Mouse (Mus musculus): ENCODE results near the gene Enox1.

Gene Enox1

DNA sequence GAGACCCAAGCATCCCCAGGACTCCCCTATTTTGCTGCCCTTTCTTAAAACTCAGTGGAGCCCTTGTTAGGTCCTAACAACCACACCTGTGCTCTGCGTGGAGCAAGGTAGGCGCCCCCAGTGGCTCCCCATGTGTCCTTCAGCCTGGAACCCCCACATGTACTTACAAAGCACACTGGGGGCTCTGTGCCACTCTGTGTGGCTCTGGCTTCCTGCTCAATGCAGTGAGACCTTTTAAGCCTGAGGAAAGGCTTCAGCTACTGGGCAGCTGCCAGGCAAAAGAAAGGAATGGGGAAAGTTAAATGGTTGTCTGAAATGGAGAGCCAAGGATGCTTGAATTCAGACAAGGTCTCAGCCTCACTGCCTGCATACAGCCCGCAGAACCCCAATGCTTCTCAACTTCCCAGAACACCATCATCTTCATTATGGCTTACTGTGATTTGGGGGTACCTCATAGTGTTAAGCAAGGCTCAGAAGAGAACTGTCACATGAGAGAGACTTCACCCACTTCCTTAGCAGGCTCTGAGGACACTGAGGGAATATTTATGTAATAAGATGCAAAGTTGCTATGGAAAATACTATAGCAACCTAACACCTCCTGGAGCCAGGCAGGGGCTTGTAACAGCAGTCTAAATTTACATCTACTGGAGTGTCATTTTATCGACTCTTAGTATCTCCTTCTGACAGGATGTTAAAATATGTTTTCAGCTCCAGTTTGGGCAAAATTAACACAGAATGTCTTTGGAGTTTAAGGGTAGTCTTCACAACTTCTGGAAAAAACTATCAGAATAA is 465.1 kb downstream of the Enox1 start:
- DNase-seq (ENCODE audit: low spot score): no peak

DNA sequence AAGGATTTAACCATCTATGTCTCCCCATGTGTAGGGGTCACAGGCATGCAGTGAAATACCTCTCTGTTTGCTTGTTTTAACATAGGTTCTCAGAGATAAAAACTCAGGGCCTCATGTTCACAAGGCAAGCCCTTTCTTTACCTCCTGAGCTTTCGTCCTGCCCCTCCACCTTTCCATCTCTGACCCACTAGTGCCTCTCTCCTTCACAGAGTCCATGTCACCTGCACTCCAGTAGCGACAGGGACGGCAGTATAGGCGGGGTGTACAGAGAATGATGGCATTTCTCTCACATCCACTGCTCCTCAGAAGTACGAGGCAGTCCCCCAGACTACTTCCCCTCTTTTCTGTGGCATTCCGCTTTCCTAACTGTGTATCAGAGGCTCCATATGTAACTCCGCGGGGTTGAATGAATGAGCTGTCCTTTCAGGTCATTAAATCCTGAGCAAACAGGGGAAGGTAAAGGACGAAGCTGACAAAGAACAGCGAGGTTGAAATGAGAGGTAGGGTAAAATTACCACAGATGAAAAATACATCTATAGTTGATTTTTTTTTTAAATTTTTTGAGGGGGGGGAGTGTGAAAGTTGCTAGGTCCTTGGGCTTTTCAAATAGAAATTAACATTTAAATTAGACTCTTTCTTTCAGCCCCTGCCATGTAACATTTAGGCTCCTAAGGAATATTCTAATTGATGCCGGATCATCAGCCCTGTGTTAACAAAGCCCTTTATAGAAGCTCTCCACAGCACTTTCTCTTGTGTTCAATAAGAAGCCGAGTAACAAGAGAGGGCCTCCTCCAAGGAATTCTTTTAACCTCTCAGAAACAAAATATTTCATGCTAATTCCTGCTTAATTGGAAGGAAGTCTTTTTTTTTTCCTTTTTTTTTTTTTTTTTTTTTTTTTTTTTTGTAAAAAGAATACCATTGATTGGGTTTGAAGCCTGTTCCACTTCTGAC is 470.3 kb downstream of the Enox1 start:
- DNase-seq (ENCODE audit: low spot score): no peak

DNA sequence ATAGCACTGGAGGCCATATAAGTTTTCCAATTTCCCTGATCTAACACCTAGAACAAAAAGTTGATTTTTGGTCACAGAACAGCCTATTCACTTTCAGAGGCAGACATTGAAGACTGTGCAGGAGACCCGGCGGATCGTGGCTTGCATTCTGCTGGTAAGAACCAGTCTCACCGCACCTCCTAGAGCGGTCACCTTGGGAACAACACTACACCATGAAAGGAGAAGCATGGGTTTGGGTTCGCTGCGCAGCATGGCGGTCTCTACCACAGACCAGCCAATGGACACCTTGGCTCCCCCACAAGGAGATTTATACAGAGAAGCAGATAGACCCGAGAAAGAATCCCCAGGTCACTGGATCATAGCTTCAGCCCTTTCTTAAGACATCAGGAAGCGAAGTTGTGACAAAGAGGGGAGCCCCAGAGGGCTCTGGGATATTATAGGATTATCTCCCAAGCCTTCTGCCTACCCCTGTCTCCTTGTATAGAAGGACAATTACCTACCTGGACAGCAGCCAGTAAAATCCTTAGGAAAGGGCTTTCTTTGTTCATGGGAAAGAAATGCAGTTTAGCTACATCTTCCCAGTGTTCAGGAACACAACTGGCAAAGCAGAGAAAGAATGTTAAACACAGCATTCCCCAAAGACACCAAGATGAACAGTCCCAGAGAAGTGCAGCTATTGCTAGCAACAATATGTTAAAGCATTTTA is 476.1 kb downstream of the Enox1 start:
- no peak for DNase-seq (ENCODE audit: low spot score)

DNA sequence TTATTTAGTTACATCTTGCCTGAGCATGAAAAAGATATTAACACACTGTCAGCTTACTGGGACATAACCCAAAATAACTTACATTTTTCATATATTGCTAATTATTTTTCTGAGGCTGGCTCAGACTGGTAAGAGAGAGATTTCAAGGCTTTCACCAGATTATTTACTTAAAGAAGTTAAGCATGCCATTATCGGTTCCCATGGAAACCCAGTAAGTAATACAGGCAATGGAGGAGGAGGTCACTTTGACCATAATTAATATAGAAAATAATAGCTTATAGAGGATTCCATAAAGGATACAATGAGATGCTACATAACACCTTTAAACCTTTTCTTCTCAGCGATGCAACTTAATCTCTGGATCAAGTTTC is 476.6 kb downstream of the Enox1 start:
- no peak for DNase-seq (ENCODE audit: low spot score)

DNA sequence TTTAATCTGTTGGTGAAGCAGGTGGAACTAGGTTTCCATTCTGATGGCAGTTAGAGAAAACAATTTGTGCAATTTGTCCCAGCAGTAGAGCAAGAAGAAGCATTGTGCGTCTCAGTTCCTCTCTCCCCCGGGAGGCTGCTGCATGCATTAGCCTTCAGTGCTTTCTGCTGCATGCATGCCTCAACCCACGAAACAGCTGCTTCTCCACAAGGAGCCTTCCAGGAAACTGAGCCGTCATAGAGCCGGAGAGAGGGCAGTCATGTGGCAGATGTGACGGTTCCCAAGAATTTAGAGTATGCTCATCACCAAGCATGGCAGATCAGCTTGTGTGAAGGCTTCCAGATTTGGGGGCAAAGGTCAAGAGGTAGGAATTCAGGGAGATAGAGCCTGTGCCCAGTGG is 480.4 kb downstream of the Enox1 start:
- peak; percentile 36 for DNase-seq (ENCODE audit: low spot score)

DNA sequence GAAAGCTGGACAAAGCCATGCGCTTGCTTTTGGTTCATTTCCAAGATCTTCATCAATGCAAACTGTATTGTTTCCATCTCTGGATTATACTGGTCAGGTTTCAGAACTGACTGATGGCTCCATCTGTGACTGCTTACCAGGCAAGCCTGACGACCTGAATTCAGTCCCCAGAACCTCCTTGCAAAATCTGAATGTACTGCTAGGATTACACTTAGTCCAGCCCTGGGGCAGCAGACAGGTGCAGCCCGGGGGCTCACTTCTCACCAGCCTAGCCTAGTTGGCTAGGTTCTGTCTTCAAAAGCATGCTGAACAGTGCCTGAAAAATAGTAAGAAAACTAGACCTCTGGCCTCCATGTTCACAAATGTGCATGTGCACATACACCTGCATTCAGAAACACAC is 481.6 kb downstream of the Enox1 start:
- DNase-seq (ENCODE audit: low spot score): no peak

DNA sequence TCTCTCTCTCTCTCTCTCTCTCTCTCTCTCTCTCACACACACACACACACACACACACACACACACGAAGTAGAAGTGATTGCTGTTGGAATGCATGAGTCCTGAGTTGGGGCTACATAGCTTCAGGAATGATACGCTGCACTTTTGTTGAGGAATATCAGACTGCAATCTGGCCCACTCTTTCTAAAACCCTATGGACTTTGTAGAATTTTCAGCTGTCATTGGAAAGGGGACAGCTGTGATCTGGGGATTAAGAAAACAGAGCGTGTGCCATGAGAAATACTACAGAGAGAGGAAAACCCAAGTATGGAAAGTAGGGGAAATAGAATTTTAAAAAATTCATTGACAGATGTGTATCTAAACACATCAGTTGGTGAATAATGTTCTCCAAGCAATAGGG is 482.1 kb downstream of the Enox1 start:
- DNase-seq (ENCODE audit: low spot score): no peak

DNA sequence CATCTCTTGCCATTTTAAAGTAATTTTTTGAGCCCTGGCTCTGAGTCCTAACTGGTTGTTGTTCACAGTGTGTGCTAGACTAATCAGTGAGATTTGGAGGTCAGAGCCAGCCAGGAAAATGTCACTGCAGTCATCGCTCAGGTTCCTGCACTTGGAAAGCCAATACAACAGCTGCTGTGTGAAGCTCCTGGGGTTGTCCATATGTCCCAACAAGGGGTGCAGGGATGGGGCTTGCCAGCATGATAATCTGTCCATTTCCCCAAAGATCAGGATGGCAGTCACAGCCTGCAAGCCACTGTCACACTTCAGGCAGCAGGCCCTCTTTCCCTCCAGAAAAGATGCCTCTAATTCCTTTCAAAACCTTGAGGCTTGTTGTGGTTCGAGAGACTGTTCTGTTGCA is 483.0 kb downstream of the Enox1 start:
- no peak for DNase-seq (ENCODE audit: low spot score)

DNA sequence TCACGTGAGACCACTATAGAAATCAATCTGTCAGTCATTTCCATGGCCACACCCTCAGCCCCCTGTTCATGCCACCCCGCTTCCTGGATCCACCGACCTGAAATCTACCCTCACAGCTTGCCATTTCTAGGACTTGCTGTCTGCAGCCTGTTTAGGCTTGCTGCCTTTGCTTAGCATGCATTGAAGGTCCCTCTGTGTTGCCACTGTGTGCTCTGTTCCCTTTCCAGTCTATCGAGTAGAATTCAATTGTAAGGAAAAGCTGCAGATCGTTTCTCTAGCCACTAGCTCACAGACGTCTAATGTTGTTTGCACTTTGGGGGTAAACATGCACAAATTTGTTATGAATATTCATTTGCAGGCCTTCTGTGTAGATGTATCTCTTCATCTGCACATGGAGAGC is 485.8 kb downstream of the Enox1 start:
- no peak for DNase-seq (ENCODE audit: low spot score)

DNA sequence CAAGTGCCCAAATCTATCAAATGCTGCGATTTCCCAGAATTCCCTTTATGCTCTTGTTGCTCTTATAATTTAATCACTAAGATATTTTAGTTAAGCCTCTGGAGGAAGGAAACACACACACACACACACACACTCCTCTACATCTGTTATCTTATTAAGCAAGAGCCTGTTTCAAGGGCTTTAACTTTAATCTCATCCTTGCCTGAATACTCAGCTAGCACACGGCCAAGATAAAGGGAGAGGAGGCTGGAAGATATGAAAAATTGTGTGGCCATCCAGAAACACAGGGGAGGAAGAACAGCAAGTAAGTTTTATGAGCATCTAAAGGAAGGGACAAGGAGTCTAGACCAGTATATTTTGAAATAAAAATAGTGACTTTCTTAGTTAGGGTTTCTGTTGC is 489.6 kb downstream of the Enox1 start:
- no peak for DNase-seq (ENCODE audit: low spot score)

DNA sequence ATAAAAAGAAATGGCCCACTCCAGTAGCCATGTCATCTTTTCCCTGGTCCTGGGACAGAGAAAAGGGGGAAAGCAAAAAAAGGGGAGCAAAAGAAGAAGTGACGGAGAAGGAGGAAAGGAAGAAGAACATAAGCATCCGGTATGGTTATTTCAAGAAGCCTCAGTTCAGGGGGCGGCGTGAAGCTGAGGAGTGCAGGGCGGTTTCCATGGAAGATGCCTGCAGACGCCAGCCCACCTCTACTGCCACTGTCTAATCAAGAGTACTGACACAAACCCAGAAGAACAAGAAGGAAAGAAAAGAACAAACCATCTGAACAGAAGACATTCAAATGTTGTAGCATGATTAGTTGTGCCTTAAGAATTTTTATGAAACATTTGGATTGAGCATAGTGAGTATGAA is 490.5 kb downstream of the Enox1 start:
- DNase-seq (ENCODE audit: low spot score): no peak

DNA sequence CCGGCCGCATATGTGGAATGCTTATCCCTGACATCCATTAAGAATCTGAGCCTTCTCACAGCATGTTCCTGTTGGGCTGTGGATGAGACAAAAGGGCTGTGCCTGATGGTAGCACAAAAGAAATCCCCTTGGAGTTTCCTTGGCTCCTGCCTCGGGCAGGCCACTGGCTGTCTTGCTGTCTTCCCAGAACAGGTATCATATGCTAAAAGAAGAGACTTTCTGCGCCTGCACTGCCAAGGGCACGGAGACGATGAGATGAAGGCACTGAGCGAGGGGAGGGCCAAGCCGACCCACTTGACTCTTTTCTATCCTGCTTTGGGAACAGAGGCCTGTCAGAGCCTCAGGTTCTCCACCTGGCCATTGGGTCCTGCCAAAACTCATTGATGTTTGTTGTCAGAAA is 491.7 kb downstream of the Enox1 start:
- no peak for DNase-seq (ENCODE audit: low spot score)

DNA sequence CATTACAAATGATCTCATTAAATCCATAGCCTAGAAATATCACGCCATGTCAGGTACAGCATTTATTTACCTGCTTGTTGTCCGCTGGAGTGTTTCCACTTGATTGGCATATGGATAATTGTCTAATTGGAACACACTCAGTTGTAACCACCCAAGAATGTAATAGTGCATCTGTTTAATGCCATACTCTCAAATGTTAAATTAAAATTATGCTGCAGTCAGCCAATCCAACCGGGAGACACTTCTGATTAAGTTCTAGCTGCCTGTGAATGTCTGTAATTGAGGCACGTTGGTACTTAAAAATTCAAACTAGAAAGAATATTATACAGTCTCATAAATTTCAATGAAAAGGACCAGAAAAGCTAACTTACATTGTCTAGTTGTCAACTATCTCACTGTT is 502.2 kb downstream of the Enox1 start:
- no peak for DNase-seq (ENCODE audit: low spot score)

DNA sequence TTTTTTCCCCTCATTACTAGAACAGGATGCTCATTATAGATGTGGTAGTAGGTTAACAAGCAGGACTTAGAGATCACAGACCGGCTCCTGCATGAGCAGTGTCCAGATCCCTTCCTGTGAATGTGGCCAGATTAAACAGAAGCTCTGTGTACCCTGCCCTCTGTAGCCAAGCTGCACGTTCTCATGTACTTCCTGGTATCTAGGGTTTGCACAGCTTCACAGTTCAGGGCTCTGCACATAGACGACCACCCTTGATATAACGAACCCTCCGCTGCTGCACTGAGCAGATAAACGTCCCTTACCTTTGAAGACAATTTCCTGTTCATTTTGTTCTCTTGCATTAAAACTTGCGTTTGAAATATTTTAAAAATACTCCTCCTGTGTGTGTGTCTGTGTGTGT is 505.7 kb downstream of the Enox1 start:
- DNase-seq (ENCODE audit: low spot score): no peak

DNA sequence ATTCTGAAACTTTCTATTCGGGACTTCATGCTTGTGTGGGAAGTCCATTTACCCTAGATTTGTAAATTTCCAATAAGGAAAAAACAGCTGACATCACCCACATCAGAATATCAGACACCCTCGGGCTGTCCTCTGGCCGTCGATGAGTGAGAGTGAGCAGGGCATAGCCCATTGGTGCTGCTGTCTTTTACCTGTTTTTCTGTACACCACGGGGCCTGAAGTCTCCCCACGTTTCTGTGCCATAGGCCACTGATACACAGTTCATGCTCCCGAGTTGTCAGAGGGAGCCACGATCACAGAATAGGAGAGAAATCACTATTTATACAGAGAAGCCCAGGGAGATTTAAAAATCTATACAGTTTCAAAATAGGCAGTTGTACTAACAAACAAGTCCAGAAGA is 506.4 kb downstream of the Enox1 start:
- DNase-seq (ENCODE audit: low spot score): no peak

DNA sequence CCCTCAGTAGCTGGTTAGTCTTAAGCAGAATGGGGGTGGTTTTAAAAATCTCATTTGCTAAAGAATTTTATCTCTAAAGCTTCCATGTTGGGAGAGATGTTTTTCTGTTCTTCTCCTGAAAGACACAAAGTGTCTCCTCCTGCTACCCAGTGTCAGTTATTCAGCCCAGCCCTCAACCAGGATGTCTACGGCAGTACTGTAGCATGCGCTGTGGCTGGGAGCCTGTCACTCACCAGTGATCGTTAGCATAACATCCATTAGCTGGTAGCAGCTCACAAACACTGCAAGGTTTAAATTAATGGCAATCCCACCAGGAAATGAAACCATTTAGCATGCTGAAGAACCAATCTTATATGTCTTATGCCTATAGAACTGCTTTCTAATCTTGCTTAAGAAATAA is 511.5 kb downstream of the Enox1 start:
- no peak for DNase-seq (ENCODE audit: low spot score)

DNA sequence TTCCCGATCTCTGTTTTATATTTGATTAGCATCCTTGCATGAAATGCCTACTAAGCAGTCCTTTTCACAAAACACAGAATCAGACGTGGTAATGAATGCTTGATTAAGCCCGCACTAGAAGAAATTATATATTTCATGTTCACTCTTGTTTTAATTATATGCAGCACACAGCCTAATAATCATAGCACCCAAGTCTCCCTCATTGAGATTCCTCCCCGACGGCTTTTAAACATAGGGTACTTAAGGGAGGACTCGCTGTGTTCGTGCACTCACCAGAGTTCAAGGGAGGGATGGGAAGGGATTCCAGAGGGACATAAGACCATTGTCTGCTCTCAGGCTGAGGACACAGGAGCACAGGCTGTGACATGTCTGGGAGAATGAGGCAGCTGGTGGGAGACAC is 512.9 kb downstream of the Enox1 start:
- no peak for DNase-seq (ENCODE audit: low spot score)

DNA sequence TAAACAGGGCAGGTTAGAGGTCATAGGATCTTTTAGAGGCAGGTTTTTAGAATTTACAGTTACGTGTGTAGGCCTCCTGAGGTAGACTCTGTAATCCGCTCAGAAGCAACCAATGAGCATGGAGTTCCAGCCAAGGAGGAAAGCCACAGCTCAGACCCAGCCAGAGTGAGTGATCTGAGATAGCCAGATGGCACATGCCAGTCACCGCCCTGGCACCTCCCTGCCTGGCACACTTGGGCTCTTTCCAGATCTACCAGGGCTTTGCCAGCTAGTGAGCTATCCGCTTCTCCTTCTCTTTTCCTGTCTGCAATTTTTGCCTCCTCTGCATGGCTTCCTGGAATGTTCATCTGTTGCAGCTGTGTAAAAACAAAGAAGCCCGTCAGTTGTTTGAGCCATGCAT is 514.4 kb downstream of the Enox1 start:
- peak; percentile 62 for DNase-seq (ENCODE audit: low spot score)

DNA sequence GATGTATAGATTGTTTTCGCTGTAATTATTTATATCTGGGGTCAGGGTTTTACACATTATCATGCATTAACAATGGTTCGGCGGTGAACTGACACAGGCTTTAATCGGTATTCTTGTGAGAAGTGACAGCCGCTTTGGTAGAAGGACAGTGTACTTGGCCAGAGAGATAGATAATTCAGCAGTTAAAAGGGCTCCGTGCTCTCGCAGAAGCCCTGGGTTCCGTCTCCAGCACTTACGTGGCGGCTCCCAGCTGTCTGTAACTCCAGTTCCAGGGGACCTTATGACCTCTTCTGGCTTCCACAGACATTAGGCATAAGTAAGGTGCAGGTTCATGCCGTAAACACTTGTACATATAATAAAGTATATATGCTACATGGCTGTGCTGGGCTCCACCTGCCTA is 515.4 kb downstream of the Enox1 start:
- DNase-seq (ENCODE audit: low spot score): no peak

DNA sequence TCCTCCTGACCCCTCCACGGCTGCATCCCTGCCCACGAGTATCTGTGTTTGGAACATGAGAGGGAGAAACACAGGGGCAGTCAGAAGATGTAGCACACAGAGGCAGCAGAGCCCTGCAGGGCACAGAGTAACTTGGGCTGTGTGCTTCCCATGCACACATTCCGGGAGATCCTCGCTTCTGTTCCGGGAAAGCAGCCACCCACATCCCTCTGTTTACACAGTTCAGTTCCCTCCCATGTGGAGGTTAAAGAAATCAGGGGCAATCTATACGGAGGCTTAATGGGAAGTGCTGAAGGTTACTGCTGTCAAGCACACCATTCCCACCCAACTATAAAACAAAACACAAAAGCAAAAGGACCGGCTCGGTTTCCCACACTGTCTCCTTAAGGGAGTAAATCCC is 516.6 kb downstream of the Enox1 start:
- no peak for DNase-seq (ENCODE audit: low spot score)

DNA sequence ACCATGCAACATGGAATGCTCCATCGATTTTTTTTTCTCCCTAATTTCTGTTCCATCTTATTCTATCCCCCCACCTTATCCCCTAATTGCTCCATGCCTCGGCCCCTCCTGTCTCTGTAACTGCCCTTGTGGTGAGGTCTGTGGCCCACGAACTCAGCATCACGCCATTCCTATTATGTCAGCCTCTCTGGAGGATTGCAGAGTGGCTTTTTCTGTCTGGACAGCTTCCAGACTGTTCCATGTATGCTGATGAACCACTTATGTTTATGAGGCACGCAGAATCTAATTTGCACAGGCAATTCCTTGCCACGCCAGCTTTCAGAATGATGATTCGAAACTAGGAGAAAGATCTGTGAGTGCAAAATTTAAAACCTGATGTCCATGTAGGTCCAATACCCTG is 521.4 kb downstream of the Enox1 start:
- no peak for DNase-seq (ENCODE audit: low spot score)

DNA sequence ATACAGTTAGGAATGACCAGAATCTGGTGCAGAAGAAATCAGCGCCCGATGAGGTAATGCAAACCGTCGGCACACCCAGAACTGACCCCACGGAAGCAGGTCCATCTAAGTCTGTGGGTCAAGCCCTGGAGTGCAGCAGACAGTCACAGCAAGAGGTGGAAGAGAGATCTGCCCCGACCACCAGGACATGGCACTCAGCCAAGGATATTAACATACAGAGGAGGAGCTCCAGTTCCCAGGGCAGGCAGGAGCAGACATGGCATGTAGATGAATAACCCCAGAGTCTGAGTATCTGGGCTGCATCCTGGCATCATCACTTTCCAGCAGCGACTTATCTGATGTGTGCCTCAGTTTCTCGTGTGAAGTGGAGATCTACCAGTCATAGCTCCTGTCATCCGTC is 523.3 kb downstream of the Enox1 start:
- no peak for DNase-seq (ENCODE audit: low spot score)

All from layer of hippocampus, adult 11-12 months (tissue).